Mouse (Mus musculus) cerebellum, adult 2 months (tissue): ENCODE measurements around the gene Gm5426.

ENCODE experiments used
- CTCF ChIP-seq: fragments of 200-500 bp; IDR thresholded peaks from 2 replicates; pipeline ENCODE4 v1.5.1; 2011; ENCODE audit warnings: low read depth, mild to moderate bottlenecking, control low read depth, low read length, moderate library complexity, borderline replicate concordance; ENCODE audit not compliant: insufficient read depth
- POLR2A ChIP-seq: fragments of 200-500 bp; IDR thresholded peaks from 2 replicates; pipeline ENCODE4 v1.6.1; 2011; ENCODE audit warnings: low read length, control low read depth, borderline replicate concordance; ENCODE audit not compliant: insufficient read depth

DNA sequence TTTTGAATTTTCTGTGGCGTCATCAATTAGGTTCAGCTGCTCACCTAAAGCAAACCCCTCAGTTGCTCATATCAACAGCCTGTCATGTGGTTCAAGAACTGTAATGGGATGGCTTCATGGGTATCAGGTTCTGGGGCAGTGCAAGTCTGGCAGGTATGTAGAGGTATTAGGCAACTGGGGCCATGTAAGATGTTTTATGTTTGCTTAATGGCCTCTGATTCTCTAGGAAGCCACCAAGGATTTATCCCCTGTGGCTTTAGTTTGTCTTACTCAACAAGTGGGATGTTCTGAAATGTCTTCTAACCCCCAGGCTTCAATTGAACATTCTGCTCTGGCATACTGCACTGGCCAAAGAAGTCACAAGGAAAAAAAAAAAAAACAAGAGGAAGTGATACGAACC lies 15.6 kb upstream of the Gm5426 start:
- TF ChIP-seq CTCF: no peak
- no peak for TF ChIP-seq POLR2A
